Mouse (Mus musculus): ENCODE results near the gene Arid3b.

Arid3b gene

DNA sequence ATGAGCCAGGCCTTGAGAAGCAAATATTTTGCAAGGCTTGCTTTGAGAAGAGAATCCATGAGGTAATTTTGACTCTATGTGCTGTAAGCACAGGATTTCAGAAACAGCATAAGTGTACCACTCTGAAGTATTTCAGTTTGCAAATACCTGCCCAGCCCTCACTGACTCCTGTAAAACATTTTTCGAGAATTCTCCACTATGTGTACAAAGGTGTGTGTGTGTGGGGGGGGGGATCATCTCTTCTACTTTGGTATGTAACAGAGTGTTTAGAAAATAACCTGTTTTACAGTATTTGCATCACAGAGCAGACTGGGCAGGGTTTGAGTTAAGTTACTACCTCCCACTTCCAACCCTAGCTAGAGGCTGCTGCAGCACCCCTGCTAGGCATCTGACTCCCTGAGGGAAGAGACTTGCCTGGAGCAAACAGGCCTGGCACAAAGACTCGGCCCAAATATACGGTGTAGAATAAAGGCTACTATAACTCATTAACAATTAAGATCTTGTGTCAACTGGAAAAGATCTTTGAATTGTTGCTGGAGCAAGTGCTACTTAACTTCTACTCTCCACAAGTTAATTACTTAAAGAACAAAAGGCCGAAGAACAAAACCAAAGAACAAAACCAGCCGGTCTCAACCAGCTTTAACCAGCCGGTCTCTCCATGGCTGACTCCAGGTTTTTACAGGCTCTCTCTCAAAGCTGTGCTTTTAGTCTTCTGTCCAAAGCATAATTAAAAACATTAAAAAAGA, 6.6 kb downstream of the Arid3b start:
- DNase-seq (ENCODE audit: low read depth, low spot score), result peak; percentile 92

DNA sequence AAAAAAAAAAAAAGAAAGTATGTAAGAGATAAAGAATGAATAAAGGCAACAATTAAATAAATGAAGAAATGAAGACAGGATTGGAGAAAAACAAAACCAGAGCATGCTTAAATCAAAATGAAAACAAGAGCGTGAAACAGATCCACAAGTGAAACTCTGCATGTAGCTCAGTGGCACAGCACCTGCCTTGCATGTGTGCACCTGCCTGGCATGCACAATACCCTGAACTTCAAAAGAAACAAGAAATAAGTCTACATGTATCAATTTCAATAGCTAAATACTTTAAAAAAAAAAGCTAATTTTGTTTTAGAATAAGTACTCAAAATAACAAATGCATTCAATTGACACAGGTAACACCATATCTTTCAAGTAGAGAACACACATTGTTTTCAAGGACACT, 13.2 kb downstream of the Arid3b start:
- DNase-seq (ENCODE audit: low read depth, low spot score), result no peak

DNA sequence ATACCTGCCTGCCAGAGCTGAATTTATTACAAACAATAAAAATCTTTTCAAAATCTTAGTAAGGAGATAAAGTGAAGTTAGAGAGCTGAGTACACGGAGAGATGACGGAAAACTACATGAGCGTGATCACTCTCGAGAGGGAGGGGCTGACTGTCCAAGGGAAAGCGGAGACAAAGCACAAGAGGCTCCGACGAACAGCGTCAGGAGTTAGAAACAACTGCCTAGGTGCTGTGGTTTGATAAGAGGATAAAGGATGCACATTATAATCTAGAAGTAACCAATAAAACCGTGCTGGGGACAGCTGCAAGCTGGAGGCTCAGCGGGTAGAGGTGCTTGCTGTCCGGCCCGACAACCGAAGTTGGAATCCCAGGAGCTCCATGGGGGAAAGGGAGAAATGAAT, 13.8 kb downstream of the Arid3b start:
- DNase-seq (ENCODE audit: low read depth, low spot score), result no peak

GRCm38 (mm10) chr9:57820186-57821080, 16.2 kb downstream of the Arid3b start:
- peak; percentile 39 for DNase-seq (ENCODE audit: low read depth, low spot score)

GRCm38 (mm10) chr9:57817220-57817667, 19.3 kb downstream of the Arid3b start:
- peak; percentile 87 for DNase-seq (ENCODE audit: low read depth, low spot score)

- no peak for DNase-seq (ENCODE audit: low read depth, low spot score)
Observed at GRCm38 (mm10) chr9:57814866-57815265, 21.7 kb downstream of the Arid3b start.

GRCm38 (mm10) chr9:57814014-57814413, 22.6 kb downstream of the Arid3b start:
- DNase-seq (ENCODE audit: low read depth, low spot score), result peak; percentile 23

DNA sequence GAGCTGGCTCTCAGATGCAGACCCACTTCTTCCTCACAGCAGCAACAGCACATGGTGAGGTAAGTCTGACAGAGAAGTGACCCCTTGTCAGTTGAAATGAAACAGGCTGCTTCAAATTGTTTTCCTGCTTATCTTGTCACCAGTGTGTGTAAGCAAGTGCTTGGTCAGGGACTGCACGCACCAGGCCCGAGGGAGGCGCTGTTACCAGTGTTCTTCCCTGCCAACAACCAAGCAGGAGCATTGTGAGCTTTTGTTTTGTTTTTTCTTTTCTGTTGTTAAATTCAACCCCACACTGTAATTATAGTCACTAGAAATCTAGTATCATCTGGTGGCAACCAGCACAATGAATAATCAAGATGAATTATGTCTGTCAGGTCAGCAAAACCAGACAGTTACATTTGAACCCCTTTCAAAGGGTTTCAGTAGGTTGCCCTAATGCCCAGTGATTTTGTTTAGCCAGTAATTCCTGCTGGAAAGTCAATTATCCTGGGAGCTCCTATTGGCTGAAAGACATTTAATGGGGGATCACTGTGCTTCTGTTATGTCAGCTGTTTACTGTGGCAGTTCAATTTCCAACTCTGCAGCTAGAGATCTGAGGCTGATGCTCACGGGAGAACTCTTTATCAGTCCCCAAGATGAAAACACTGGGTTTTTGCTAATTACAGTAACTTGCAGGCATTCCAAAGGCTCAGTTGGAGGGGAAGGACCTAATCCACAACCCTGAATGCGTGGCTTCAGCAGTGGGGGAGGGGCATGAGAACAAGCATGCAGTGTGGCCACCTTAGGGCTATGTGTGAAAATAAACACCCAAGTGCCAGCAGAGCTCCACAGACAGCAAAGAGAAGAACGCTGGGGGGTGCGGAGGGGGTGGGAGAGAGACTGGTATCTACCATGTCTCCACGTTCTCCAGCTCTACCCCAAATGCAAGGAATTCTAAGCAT, 24.5 kb downstream of the Arid3b start:
- peak; percentile 30 for DNase-seq (ENCODE audit: low read depth, low spot score)

GRCm38 (mm10) chr9:57810691-57811090, 25.9 kb downstream of the Arid3b start:
- no peak for DNase-seq (ENCODE audit: low read depth, low spot score)

GRCm38 (mm10) chr9:57808771-57809310, 27.8 kb downstream of the Arid3b start:
- no peak for DNase-seq (ENCODE audit: low read depth, low spot score)

DNA sequence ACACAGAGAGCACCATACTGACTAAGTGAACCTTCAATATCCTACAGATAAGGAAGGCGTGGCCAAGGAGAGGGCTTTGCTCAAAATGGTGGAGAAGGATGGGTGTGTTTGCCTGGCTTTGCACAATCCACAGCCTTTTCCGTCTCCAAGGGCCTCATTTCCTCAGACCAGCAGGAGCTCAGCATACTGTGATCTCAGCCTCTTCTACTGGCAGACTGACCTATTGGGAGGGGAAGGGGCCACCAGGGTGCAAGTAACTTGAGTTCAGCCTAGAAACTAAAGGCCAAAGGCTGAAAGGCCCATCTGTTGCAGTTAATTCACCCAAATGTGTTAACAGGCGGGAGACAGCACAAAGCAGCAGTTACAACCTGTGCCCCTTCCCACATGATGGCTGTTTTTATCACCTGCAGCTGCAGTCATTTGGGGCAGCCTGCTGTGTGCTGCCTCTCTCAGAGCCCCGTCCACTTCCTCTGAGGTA, 29.4 kb downstream of the Arid3b start:
- DNase-seq (ENCODE audit: low read depth, low spot score), result peak; percentile 55

DNA sequence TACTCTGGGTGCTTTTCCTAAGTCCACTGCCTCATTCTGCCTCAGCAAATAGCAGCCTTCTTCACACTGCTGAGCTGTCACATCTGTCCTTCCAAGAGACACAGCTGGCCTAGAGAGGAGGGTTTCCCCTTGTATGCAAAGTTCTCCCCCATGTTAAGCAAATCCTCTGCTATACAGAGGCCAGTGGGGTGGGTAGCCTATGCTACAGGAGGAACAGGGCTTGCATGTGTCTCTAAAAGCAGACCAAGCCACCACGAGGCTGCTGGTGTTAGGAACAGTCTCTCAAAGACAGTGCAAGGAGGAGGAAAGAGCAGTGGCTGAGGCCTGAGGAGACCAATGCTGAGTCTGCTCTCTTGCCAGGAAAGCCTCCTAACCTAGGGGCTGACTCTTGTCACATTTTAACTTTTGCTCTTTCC, 30.5 kb downstream of the Arid3b start:
- DNase-seq (ENCODE audit: low read depth, low spot score), result no peak

DNA sequence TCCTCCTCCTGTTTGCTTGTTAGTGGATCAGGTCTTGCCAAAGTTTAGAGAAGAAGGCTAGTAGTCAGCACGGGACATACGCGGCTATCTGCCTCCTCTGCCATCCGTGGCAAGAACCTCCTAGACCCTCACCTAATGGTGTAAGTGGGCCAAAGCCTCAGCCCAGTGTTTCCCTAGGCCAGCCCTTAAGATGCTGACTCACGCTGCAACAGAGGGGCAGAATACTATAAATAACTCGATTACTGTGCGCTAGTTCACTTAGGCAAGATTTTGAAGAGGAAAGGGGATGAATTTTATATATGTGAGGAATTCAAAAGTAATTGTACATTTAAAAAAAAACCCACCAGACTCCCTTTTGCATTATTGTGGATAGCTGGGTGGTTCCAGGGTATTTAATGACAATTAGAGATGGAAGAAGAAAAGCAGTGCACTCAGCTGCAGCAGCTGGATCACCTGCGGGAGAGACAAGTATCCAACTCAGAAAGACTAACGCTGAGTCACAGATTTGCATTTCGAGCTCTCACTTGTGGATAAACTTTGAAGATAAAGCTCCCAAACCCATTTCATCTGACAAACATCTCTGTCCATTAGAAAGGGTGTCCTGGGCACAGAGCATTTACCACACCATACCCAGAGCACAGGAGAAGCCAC, 31.4 kb downstream of the Arid3b start:
- DNase-seq (ENCODE audit: low read depth, low spot score), result peak; percentile 42

- DNase-seq (ENCODE audit: low read depth, low spot score), result no peak
Observed at GRCm38 (mm10) chr9:57803839-57804238, 32.8 kb downstream of the Arid3b start.

DNA sequence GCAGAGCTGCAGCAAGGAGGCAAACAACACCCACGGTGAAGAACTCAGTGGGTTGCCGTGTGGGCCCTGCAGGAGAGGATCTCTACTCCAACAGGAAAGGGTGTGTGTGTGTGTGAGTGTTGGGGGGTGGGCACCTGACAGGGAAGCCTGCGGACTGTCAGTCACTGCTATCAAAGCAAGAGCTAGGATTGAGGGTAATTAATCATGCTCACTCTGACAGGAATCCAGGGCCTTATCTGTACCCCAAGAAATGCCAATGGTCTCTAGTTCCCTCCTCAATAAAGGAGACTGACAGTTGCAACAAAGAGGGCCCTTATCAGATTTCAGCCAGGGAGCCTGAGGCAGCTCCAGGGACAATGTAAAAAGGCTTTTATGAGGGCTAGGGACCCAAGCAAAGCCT, 33.5 kb downstream of the Arid3b start:
- DNase-seq (ENCODE audit: low read depth, low spot score), result no peak

GRCm38 (mm10) chr9:57800325-57800975, 36.1 kb downstream of the Arid3b start:
- peak; percentile 49 for DNase-seq (ENCODE audit: low read depth, low spot score)

GRCm38 (mm10) chr9:57798725-57799253, 37.8 kb downstream of the Arid3b start:
- DNase-seq (ENCODE audit: low read depth, low spot score), result peak; percentile 45

DNA sequence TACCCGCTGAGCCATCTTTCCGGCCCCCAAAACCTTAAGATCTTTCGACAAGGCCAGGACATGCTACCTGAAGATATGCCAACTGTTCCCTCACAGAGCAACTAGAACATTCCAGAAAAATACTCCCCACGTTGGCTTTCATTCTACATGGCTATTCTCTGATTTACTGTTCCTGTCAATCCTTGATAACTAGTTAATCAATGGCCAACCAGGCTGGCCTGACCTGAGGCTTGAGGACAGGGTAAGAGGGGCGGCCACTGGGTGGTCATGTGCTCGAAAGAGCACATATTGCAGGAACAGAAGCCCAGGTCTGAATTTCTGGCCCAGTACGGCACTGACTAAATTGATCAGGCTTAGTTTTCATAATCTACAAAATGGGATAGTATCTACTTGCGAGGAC, 39.1 kb downstream of the Arid3b start:
- DNase-seq (ENCODE audit: low read depth, low spot score), result no peak

- no peak for DNase-seq (ENCODE audit: low read depth, low spot score)
Observed at GRCm38 (mm10) chr9:57789733-57790132, 46.9 kb downstream of the Arid3b start.

GRCm38 (mm10) chr9:57782656-57783055, 53.9 kb downstream of the Arid3b start:
- DNase-seq (ENCODE audit: low read depth, low spot score), result no peak
